Mouse (Mus musculus): ENCODE results near the gene Zc3h10.
"Not testable (repeated sequence)": the region's sequence is repeated elsewhere in the genome, so short reads cannot be mapped to it uniquely, and the experiment has no call there.

DNA sequence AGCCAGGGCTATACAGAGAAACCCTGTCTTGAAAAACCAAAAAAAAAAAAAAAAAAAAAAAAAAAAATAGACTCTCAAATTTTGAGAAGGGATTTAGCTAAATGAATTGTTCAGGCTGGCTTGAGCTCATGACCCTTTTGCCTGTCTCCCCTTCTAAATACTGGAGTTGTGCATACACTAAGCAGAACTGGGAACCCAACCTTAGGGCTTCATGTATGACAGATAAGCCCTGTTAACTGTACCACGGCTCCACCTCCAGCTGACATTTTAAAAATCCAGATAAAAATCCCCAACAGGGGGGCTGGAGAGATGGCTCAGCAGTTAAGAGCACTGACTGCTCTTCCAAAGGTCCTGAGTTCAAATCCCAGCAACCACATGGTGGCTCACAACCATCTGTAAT lies 8.0 kb upstream of the Zc3h10 start:
- not testable (repeated sequence) for TF ChIP-seq EP300, CTCF (IDR thresholded peaks at IDR 0.05; ENCODE audit: low read depth)
